Mouse (Mus musculus) intestine, embryonic 16.5 days (tissue): ENCODE measurements at regions not wholly inside any gene's neighbourhood (a gene's known extent, or its start where the extent isn't known, plus 50 kb on each side); places are given as distances from the start of the nearest gene placed in this dataset.

Experiments used
- ATAC-seq: fragments of 200-750 bp; cut with Nextera tagmentation; 2 replicates; pipeline ENCODE4 v1.8.0; 2017; ENCODE audit warnings: moderate TSS enrichment, moderate library complexity
- H3K27ac ChIP-seq: fragments of 300-500 bp; sonication (generic); 2 replicates; pipeline ENCODE4 v1.5.1; 2014; ENCODE audit warnings: mild to moderate bottlenecking, low read length
- H3K27me3 ChIP-seq: fragments of 300-500 bp; sonication (generic); replicated peaks from 2 replicates; pipeline ENCODE4 v1.6.1; 2014; ENCODE audit warnings: low read length, control low read depth, mixed read lengths; ENCODE audit not compliant: control insufficient read depth, insufficient read depth
- H3K36me3 ChIP-seq: fragments of 300-500 bp; sonication (generic); 2 replicates; pipeline ENCODE4 v1.6.1; 2014; ENCODE audit warnings: low read length, control low read depth; ENCODE audit not compliant: control insufficient read depth, insufficient read depth
- H3K4me1 ChIP-seq: fragments of 300-500 bp; sonication (generic); 2 replicates; pipeline ENCODE4 v1.6.1; 2014; ENCODE audit warnings: low read length, control low read depth, mixed read lengths; ENCODE audit not compliant: control insufficient read depth, insufficient read depth
- H3K4me2 ChIP-seq: fragments of 300-500 bp; sonication (generic); 2 replicates; pipeline ENCODE4 v1.6.1; 2014; ENCODE audit warnings: low read depth, low read length, control low read depth
- H3K4me3 ChIP-seq: fragments of 300-500 bp; sonication (generic); 2 replicates; pipeline ENCODE4 v1.5.1; 2014; ENCODE audit warnings: mild to moderate bottlenecking, low read length
- H3K9ac ChIP-seq: fragments of 300-500 bp; sonication (generic); 2 replicates; pipeline ENCODE4 v1.6.1; 2014; ENCODE audit warnings: low read depth, low read length
- H3K9me3 ChIP-seq: fragments of 300-500 bp; sonication (generic); 2 replicates; pipeline ENCODE4 v1.6.1; 2016; ENCODE audit warnings: low read length, control low read depth; ENCODE audit not compliant: control insufficient read depth
- WGBS: fragments of 180-500 bp; shearing (Covaris S2); extraction: QIAGEN DNeasy Blood & Tissue Kit; methylation state at CpG from one replicate; pipeline ENCODE4 v1.1.7; 2014; 5-methylcytosine and 5-hydroxymethylcytosine counted together

DNA sequence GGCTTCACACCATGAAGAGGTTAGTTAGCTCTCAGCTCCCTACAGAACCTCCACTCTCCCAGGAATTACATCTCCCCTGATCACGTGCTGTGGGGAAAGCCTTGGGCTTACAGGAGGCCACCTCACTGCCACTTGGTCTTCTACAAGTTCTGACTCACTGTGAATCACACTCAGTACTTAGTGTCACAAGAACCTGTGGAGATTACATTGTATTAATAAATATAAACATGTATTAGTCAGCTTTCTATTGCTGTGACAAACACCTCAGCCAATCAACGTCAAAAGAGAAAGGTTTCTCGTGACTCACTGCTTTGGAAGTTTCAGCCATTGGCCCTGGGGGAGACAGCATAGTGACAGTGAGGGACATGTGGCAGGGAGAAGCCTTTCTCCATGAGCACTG, 178.6 kb upstream of the Myocd start:
- Histone ChIP-seq H3K27me3 (no peaks in the 10 kb centered on the region), H3K4me1 (no peaks in the 10 kb centered on the region), H3K9me3 (no peaks in the 10 kb centered on the region), H3K27ac (no peak overlapping the region), H3K36me3 (no peaks in the 10 kb centered on the region), H3K4me2 (no peak overlapping the region), H3K9ac (no peak overlapping the region), H3K4me3 (no peak overlapping the region)
- no peak for ATAC-seq
- WGBS: 88% methylated on average over 3 of the region's 3 CpGs

DNA sequence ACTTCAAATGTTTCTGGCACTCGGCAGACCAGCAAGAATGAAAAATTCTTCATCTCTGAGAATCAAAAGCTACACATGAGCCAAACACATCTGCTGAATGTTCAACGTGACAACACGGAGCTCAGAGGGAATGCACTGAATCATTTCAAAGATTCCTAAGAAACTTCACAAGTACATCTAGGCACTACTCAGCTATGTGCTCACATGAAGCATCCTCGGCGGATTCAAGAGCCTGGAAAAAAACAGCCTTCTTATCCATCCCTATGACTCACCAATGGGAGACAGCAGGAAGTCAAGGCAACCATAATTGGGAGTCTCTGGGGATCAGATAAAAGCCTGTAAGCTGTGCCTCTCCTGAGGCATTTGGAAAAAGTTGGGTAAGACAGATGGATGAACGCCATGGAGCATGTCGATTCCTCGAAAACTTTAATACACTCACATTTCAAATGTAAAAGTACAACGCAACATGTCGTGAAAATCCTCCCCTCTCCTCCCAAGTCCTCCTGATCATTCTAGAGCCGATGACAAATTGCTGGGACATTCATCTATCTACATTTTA, 173.8 kb upstream of the Myocd start:
- H3K27me3 ChIP-seq: no peaks in the 10 kb centered on the region
- no peaks in the 10 kb centered on the region for H3K9me3 ChIP-seq
- no peak overlapping the region for H3K9ac ChIP-seq
- no peaks in the 10 kb centered on the region for H3K4me1 ChIP-seq
- no peak overlapping the region for H3K27ac ChIP-seq
- peak; percentile 42; the same call in 1 of the 2 replicates for ATAC-seq
- no peaks in the 10 kb centered on the region for H3K36me3 ChIP-seq
- no peak overlapping the region for H3K4me2 ChIP-seq
- 70% methylated on average over 11 of the region's 11 CpGs for WGBS
- no peak overlapping the region for H3K4me3 ChIP-seq

DNA sequence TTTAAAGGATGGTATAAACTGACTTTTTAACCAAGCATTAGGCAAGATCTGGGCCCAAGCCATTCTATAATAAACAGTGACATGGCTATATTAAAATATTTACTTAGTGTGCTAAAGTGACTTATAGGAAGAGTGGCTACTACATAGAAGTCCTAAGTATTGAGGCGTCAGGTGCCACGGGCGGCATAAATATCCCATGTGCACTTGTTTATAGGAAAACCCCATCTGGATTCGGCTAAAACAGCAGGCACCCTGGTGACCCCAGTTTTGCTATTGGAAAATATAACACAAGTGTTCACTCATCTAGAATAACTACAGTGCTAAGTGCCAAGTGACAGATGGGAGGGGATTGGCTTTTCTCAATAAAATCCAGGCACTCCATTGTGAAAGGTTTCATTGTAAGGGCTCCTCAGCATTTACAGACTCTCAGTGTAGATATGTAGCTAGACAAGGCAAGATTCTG, 165.9 kb upstream of the Myocd start:
- 50% methylated on average over 4 of the region's 4 CpGs for WGBS
- 0 out of 2 replicates have a peak overlapping the region, but pooled peaks have one; percentile 14 for H3K27ac ChIP-seq
- H3K4me3 ChIP-seq: no peak overlapping the region
- no peaks in the 10 kb centered on the region for H3K27me3 ChIP-seq
- H3K36me3 ChIP-seq: no peaks in the 10 kb centered on the region
- no peaks in the 10 kb centered on the region for H3K4me1 ChIP-seq
- H3K9ac ChIP-seq: no peak overlapping the region
- peak; percentile 48 for ATAC-seq
- H3K9me3 ChIP-seq: no peaks in the 10 kb centered on the region
- no peak overlapping the region for H3K4me2 ChIP-seq

DNA sequence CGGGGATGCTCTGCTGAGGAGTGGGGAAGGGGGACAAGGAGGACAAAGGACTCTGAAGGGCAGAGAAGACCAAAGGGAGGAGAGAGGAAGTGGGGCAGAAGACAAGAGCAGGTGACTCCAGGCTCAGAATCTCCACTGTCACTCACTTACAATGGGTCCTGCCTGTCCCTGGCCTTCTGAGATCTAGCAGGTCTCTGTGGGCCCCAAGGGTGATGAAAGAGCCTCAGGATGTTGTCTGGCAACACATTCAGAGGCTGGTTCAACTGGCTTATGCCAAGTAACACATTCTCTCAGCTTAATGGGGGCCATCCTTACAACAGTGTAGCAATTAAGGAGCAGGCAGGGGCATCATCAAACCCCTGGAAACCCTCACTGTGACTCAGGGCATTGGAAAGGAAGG, 152.1 kb upstream of the Myocd start:
- ATAC-seq: no peak
- 7% methylated on average over 1 of the region's 1 CpGs for WGBS

DNA sequence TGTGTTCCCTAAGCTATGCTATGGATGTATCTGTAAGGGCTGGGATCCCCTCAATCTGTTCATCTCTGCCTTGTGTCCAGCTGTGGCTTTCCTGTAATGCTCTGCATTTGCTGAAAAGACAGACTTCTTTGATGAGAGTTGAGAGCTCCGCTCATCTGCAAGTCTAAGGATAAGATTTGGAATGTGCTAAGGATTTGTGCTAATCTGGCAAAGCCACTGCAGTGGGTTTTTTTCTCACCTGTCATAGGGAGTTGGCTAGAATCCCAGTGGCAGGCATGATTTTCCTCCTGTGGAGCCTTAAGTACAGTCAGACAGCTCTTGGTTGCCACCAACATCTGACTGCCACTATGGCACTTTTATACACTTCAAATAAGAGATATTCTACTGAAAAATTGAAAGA, 138.8 kb upstream of the Myocd start:
- no peak for ATAC-seq
- Histone ChIP-seq H3K9me3 (no peaks in the 10 kb centered on the region), H3K4me2 (no peak overlapping the region), H3K36me3 (no peaks in the 10 kb centered on the region), H3K4me3 (no peak overlapping the region), H3K9ac (no peak overlapping the region), H3K27me3 (no peaks in the 10 kb centered on the region), H3K4me1 (no peaks in the 10 kb centered on the region), H3K27ac (no peak overlapping the region)
- WGBS: 72% methylated on average over 1 of the region's 1 CpGs

More for the DNA sequence above, 152.1 kb upstream of the Myocd start:
- H3K4me1 ChIP-seq: no peaks in the 10 kb centered on the region
- no peak overlapping the region for H3K4me2 ChIP-seq
- no peak overlapping the region for H3K4me3 ChIP-seq
- no peaks in the 10 kb centered on the region for H3K36me3 ChIP-seq
- H3K27ac ChIP-seq: no peak overlapping the region
- no peak overlapping the region for H3K9ac ChIP-seq
- no peaks in the 10 kb centered on the region for H3K27me3 ChIP-seq
- H3K9me3 ChIP-seq: no peaks in the 10 kb centered on the region

DNA sequence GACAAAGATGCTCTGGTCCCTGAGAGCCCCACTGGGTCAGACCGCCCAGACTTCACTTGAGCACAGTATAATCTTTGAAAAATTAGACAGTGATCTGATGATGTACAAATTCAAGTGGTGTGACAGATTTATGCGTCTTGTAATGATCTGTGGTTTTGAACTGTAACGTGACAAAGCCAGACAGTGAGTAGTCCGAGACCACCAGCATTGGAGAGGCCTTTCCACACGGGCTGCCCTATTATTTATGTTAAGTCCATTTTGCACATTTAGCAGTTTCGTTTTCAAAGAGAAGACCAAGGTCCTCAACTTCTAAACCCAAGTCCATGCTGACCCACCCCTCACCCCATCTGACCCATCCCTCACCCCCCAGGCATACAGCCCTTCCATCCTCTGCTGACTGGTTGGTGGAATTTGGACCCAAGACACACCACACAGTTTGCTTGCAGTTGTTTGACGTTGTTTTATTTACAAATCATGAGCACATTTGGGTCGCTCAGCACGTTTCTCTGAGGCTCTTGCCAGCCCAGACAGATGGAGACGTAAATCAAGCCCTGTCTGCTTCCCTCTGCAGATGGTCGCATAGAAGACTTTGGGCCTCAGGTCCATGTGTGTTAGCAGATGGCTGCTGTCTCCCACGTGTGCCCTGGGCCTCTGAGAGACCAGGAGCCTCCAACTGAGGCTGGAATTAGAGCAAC, 132.8 kb upstream of the Myocd start:
- Histone ChIP-seq H3K4me2 (no peak overlapping the region), H3K4me3 (no peak overlapping the region), H3K27ac (no peak overlapping the region), H3K27me3 (no peaks in the 10 kb centered on the region), H3K36me3 (no peaks in the 10 kb centered on the region), H3K9ac (no peak overlapping the region), H3K4me1 (no peaks in the 10 kb centered on the region), H3K9me3 (no peaks in the 10 kb centered on the region)
- WGBS: 56% methylated on average over 12 of the region's 12 CpGs
- ATAC-seq: no peak; the same call in 1 of the 2 replicates

DNA sequence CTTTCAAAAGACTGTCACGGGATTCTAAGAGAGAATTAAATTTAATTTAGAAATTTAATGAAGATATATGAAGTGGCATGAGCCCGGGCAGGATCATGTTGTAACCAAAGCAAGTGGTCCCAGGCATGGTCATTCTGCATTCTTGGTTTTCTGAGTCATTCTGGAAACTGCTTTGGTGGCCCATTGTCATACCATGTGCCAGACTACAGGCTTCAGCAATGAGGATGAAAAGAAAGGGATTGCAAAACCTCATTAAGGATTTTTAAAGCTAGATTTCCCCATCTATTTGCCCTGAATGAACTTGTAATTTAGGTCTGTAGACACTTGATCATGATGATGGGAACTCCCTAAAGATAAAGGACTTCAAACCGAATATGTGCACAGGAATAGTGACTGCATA, 119.4 kb upstream of the Myocd start:
- Histone ChIP-seq H3K9ac (no peak overlapping the region), H3K4me3 (no peak overlapping the region), H3K4me2 (no peak overlapping the region), H3K36me3 (no peaks in the 10 kb centered on the region), H3K27ac (no peak overlapping the region), H3K4me1 (no peaks in the 10 kb centered on the region), H3K27me3 (no peaks in the 10 kb centered on the region), H3K9me3 (no peaks in the 10 kb centered on the region)
- WGBS: 83% methylated on average over 3 of the region's 3 CpGs
- no peak for ATAC-seq

DNA sequence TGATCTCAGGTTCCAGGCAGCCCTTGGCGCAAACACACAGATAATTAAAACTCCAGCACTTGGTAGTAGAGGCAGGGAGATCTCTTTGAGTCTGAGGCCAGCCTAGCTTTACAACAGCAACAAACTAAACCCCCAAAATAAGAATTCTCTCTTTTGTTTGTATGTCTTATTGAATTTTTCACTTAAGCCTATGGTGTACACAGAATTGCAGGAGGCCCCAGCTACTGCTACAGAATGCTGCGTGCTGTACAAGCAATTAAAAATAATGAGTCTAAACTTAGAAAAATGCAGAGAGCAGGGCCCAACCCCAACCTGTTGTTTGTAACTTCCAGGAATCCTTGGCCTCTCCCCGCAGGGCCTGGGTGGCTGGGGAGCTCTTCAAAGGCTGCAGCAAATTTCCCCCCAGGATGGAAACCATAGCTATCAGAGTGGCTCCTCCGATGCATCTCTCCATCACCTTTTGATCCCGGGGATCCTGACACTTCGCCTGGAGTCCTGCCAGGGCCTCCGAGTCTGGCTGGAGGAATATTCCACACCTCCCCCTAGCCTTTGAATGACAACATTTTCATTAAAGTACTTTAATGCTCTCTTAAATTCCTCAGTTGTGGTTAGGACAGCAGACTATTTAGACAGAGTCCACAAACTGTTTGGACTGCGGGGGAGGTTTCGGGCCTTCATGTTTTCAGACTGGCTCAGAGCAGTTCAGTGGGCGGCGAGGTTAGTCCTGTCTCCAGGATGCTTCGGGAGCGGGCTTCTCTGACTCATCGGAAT, 116.7 kb upstream of the Myocd start:
- WGBS: 38% methylated on average over 14 of the region's 14 CpGs
- H3K9me3 ChIP-seq: no peaks in the 10 kb centered on the region
- no peaks in the 10 kb centered on the region for H3K27me3 ChIP-seq
- no peaks in the 10 kb centered on the region for H3K4me1 ChIP-seq
- H3K27ac ChIP-seq: no peak overlapping the region; the same call in 1 of the 2 replicates
- H3K4me3 ChIP-seq: no peak overlapping the region
- H3K9ac ChIP-seq: no peak overlapping the region
- no peak overlapping the region for H3K4me2 ChIP-seq
- H3K36me3 ChIP-seq: no peaks in the 10 kb centered on the region
- no peak for ATAC-seq

DNA sequence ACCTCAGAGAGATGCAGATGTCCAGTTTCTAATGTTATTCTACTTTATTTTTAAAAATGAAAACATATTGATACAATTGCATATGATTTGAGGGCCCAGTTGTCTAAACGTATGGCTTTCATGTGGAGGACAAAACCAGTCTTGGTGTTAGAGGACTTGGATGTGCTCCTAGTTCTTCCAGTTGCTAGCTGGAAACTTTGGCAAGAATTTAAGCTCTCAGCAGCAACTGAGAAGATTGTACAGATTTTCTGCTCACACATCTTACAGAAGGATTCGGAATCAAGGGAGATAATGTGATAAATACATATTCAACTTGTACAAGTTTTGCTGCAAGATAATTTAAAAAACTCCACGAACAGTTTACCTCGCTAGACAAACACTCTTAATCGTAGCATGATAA, 105.6 kb upstream of the Myocd start:
- 80% methylated on average over 5 of the region's 5 CpGs for WGBS
- Histone ChIP-seq H3K36me3 (no peaks in the 10 kb centered on the region), H3K4me3 (no peak overlapping the region), H3K27me3 (no peaks in the 10 kb centered on the region), H3K4me1 (no peaks in the 10 kb centered on the region), H3K4me2 (no peak overlapping the region), H3K27ac (no peak overlapping the region), H3K9me3 (no peaks in the 10 kb centered on the region), H3K9ac (no peak overlapping the region)
- no peak for ATAC-seq
